Mouse (Mus musculus) myocyte (in vitro differentiated cells): Measurements from ENCODE around the gene Dixdc1. TPM values are rescaled to one million over a fixed set of nuclear protein-coding genes. Genes with fewer than 3 reads are reported as not detected.

Source experiments
- H3K27me3 ChIP-seq: one replicate; pipeline ENCODE4 v1.6.1; 2011; ENCODE audit not compliant: control insufficient read depth, insufficient read depth, insufficient read length
- H3K36me3 ChIP-seq: one replicate; pipeline ENCODE4 v1.6.1; 2011; ENCODE audit not compliant: control insufficient read depth, insufficient read depth
- H3K4me2 ChIP-seq: one replicate; pipeline ENCODE4 v1.6.1; 2011; ENCODE audit warnings: low read depth, control low read depth
- H3K4me3 ChIP-seq: one replicate; pipeline ENCODE4 v1.5.1; 2011; ENCODE audit warnings: mild to moderate bottlenecking, control low read depth, moderate library complexity
- H3K79me2 ChIP-seq: one replicate; pipeline ENCODE4 v1.6.1; 2011; ENCODE audit not compliant: control insufficient read depth, insufficient read depth
- H3ac ChIP-seq: one replicate; pipeline ENCODE4 v1.6.1; 2011; ENCODE audit not compliant: control insufficient read depth, insufficient read length
- CEBPB ChIP-seq: IDR thresholded peaks from 2 replicates; pipeline ENCODE4 v1.6.1; 2011; ENCODE audit warnings: mild to moderate bottlenecking, moderate library complexity; ENCODE audit not compliant: poor library complexity, insufficient read depth, severe bottlenecking
- E2F4 ChIP-seq: IDR thresholded peaks from one replicate; pipeline ENCODE4 v1.6.1; 2011; ENCODE audit warnings: mild to moderate bottlenecking, control low read depth, moderate library complexity; ENCODE audit not compliant: insufficient read depth
- MAX ChIP-seq: IDR thresholded peaks from one replicate; pipeline ENCODE4 v1.6.1; 2011; ENCODE audit warnings: low read depth, mild to moderate bottlenecking, control low read depth
- MYOD1 ChIP-seq, 3 experiments: IDR thresholded peaks; one replicate each; pipeline ENCODE4 v1.6.1; 2011; ENCODE audit warnings: control low read depth in 2 of 3, low read depth in 2 of 3, mild to moderate bottlenecking in 2 of 3, moderate library complexity in 1 of 3; ENCODE audit not compliant: insufficient read length in 2 of 3, control insufficient read depth in 1 of 3
- MYOG ChIP-seq, 3 experiments: IDR thresholded peaks; one replicate each; pipeline ENCODE4 v1.6.1; 2011; ENCODE audit warnings: control low read depth in 2 of 3, low read depth in 2 of 3, mild to moderate bottlenecking in 2 of 3; ENCODE audit not compliant: insufficient read length in 2 of 3, control insufficient read depth in 1 of 3, insufficient read depth in 1 of 3
- POLR2A ChIP-seq: IDR thresholded peaks from one replicate; pipeline ENCODE4 v1.6.1; 2011; ENCODE audit warnings: low read depth, mild to moderate bottlenecking, control low read depth, moderate library complexity; ENCODE audit not compliant: insufficient read length
- POLR2AphosphoS2 ChIP-seq: IDR thresholded peaks from one replicate; pipeline ENCODE4 v1.6.1; 2011; ENCODE audit warnings: low read depth, control low read depth; ENCODE audit not compliant: insufficient read length
- REST ChIP-seq: IDR thresholded peaks from one replicate; pipeline ENCODE4 v1.6.1; 2011; ENCODE audit warnings: mild to moderate bottlenecking, control low read depth, moderate library complexity; ENCODE audit not compliant: insufficient read depth, insufficient read length
- SRF ChIP-seq: IDR thresholded peaks from one replicate; pipeline ENCODE4 v1.6.1; 2011; ENCODE audit warnings: low read depth; ENCODE audit not compliant: control insufficient read depth, insufficient read length
- TCF12 ChIP-seq: IDR thresholded peaks from one replicate; pipeline ENCODE4 v1.6.1; 2011; ENCODE audit warnings: mild to moderate bottlenecking, control low read depth; ENCODE audit not compliant: poor library complexity, insufficient read depth, severe bottlenecking
- TCF3 ChIP-seq: IDR thresholded peaks from one replicate; pipeline ENCODE4 v1.6.1; 2011; ENCODE audit warnings: low read depth, control low read depth; ENCODE audit not compliant: insufficient read length
- USF1 ChIP-seq: IDR thresholded peaks from one replicate; pipeline ENCODE4 v1.6.1; 2011; ENCODE audit warnings: low read depth, mild to moderate bottlenecking, control low read depth, moderate library complexity
- polyA plus RNA-seq: library from polyadenylated mRNA; unstranded; fragments of >200 nt; fragmentation: generic; extraction: Trizol; gene quantifications from one replicate; pipeline ENCODE4 v1.2.1, GENCODE M21; 2012; ENCODE audit warnings: missing spikeins

The Dixdc1 gene
- polyA plus RNA-seq, 1 experiment = 1.1 TPM

- H3ac ChIP-seq = peak overlapping the region; percentile 56
- no peaks in the 10 kb centered on the region for H3K36me3 ChIP-seq
- no peak for TF ChIP-seq E2F4
- H3K27me3 ChIP-seq = no peaks in the 10 kb centered on the region
- H3K79me2 ChIP-seq = no peaks in the 10 kb centered on the region
- H3K4me3 ChIP-seq = peak overlapping the region; percentile 49
- peak overlapping the region; percentile 97 for H3K4me2 ChIP-seq
These were observed 28.3 kb upstream of the Dixdc1 start for GRCm38 (mm10) chr9:50767531-50768106.

GRCm38 (mm10) chr9:50763331-50763730 is 24.0 kb upstream of the Dixdc1 start:
- Histone ChIP-seq H3K27me3 (no peaks in the 10 kb centered on the region), H3K79me2 (no peaks in the 10 kb centered on the region), H3K36me3 (no peaks in the 10 kb centered on the region), H3ac (no peak overlapping the region), H3K4me2 (no peak overlapping the region), H3K4me3 (no peak overlapping the region)
- TF ChIP-seq TCF3 (no peak), TCF12 (no peak), USF1 (no peak), POLR2A (no peak), MYOD1 (IDR thresholded peaks at IDR 0.05; ENCODE audit: control insufficient read depth in 1 of 3, insufficient read length in 2 of 3, low read depth in 2 of 3) (no peak), POLR2AphosphoS2 (no peak), SRF (no peak), MYOG (IDR thresholded peaks at IDR 0.05; ENCODE audit: control insufficient read depth in 1 of 3, insufficient read depth in 1 of 3, insufficient read length in 2 of 3, low read depth in 2 of 3) (no peak), MAX (no peak), REST (no peak), E2F4 (no peak), CEBPB (no peak)

- H3K79me2 ChIP-seq = no peaks in the 10 kb centered on the region
- peaks cover 5% of the 10 kb centered on the region for H3K36me3 ChIP-seq
- H3ac ChIP-seq = no peak overlapping the region
- H3K4me2 ChIP-seq = no peak overlapping the region
- no peaks in the 10 kb centered on the region for H3K27me3 ChIP-seq
- no peak overlapping the region for H3K4me3 ChIP-seq
- TF ChIP-seq POLR2AphosphoS2 (no peak), USF1 (no peak), TCF3 (no peak), MYOG (IDR thresholded peaks at IDR 0.05; ENCODE audit: control insufficient read depth in 1 of 3, insufficient read depth in 1 of 3, insufficient read length in 2 of 3, low read depth in 2 of 3) (no peak), REST (no peak), POLR2A (no peak), E2F4 (no peak), MYOD1 (IDR thresholded peaks at IDR 0.05; ENCODE audit: control insufficient read depth in 1 of 3, insufficient read length in 2 of 3, low read depth in 2 of 3) (no peak), SRF (no peak)
These were observed 22.4 kb upstream of the Dixdc1 start for GRCm38 (mm10) chr9:50761520-50762243.

GRCm38 (mm10) chr9:50756711-50757110 is 17.4 kb upstream of the Dixdc1 start:
- H3K4me2 ChIP-seq = no peak overlapping the region
- TF ChIP-seq POLR2A (no peak), TCF12 (no peak), MYOG (IDR thresholded peaks at IDR 0.05; ENCODE audit: control insufficient read depth in 1 of 3, insufficient read depth in 1 of 3, insufficient read length in 2 of 3, low read depth in 2 of 3) (no peak), POLR2AphosphoS2 (no peak), SRF (no peak), TCF3 (no peak), E2F4 (no peak), REST (no peak), MAX (no peak), MYOD1 (IDR thresholded peaks at IDR 0.05; ENCODE audit: control insufficient read depth in 1 of 3, insufficient read length in 2 of 3, low read depth in 2 of 3) (no peak), USF1 (no peak), CEBPB (no peak)
- no peak overlapping the region for H3ac ChIP-seq
- no peaks in the 10 kb centered on the region for H3K27me3 ChIP-seq
- no peaks in the 10 kb centered on the region for H3K79me2 ChIP-seq
- H3K4me3 ChIP-seq = no peak overlapping the region
- peaks cover 12% of the 10 kb centered on the region for H3K36me3 ChIP-seq

- no peak for TF ChIP-seq MAX
- TF ChIP-seq USF1 = no peak
- TF ChIP-seq TCF3 = no peak
- no peak for TF ChIP-seq SRF
- TF ChIP-seq MYOG (IDR thresholded peaks at IDR 0.05; ENCODE audit: control insufficient read depth in 1 of 3, insufficient read depth in 1 of 3, insufficient read length in 2 of 3, low read depth in 2 of 3) = no peak
- no peak for TF ChIP-seq POLR2A
- no peak for TF ChIP-seq TCF12
- TF ChIP-seq MYOD1 (IDR thresholded peaks at IDR 0.05; ENCODE audit: control insufficient read depth in 1 of 3, insufficient read length in 2 of 3, low read depth in 2 of 3) = no peak
- peak overlapping the region; percentile 87 for H3K4me2 ChIP-seq
These were observed 14.6 kb upstream of the Dixdc1 start for GRCm38 (mm10) chr9:50753947-50754346.

More at GRCm38 (mm10) chr9:50753947-50754346, 14.6 kb upstream of the Dixdc1 start:
- H3K79me2 ChIP-seq = peaks cover 10% of the 10 kb centered on the region
- H3K4me3 ChIP-seq = peak overlapping the region; percentile 76
- no peaks in the 10 kb centered on the region for H3K27me3 ChIP-seq
- H3K36me3 ChIP-seq = peaks cover 12% of the 10 kb centered on the region
- H3ac ChIP-seq = peak overlapping the region; percentile 45
